Mouse (Mus musculus) adrenal gland, postnatal 36 days (tissue): Measurements from ENCODE around the gene Gm21976. TPM values are rescaled to one million over a fixed set of nuclear protein-coding genes. Genes with fewer than 3 reads are reported as not detected.
A peak's percentile ranks its signal among the peaks of the same experiment; 100 is the strongest.

Experiments
- DNase-seq, 2 experiments: peaks; one replicate each; pipeline ENCODE4 v3.0.0; 2021; ENCODE audit warnings: mixed read lengths in 1 of 2
- long read RNA-seq, 2 experiments: library from polyadenylated mRNA; stranded (forward); transcript quantifications; one replicate each; pipeline ENCODE4 v2.0.0; 2021; ENCODE audit warnings: borderline sequencing depth in 2 of 2
- total RNA-seq, 2 experiments: library from RNA; stranded (reverse); gene quantifications; 2 replicates each; pipeline ENCODE4 v1.2.3; 2021

Gene Gm21976
- total RNA-seq: not detected
- long read RNA-seq, experiment 1: 0 reads
- long read RNA-seq, experiment 2: 0 reads

DNA sequence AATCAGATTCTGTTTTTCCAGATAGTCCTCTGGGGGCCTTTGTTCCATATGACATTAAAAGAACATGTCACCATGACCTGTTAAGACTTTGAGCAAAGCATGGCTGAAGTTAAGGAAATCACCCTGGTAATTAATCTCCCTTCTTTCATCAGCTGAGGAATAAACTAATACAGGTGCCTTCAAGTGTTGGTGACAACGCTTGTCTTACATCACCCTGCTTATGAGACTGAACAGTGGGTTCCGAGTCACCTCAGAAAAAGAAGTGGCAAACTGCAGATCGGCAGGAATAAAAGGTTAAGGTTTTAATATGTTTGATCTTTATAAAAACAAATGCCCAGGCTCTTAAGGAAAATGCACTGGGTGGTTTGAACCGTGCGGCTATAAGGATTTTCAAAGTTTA lies at the start of gene Gm21976:
Gm21976 (plus strand) TSS at position 202 of the 400 bp plus-strand sequence.
- DNase-seq: no peak

DNA sequence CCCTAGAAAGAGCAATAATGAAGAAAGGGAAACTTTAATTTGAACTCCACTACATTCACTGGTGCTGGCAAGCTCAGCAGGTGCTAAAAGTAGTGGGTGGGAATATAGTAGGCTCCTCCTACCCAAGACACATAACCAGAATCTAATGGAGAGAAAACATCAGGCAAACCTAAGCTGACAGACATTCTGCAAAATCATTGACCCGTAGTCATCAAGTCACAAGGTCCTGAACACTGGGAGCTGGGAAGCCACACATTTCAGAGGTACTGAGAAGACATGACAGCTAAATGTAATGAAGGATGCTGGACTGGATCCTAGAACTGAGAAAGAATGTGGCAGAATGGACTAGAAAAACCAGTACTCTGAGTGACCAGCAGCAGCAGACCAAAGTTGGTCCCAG lies 49.2 kb upstream of the Gm21976 start:
- no peak for DNase-seq

DNA sequence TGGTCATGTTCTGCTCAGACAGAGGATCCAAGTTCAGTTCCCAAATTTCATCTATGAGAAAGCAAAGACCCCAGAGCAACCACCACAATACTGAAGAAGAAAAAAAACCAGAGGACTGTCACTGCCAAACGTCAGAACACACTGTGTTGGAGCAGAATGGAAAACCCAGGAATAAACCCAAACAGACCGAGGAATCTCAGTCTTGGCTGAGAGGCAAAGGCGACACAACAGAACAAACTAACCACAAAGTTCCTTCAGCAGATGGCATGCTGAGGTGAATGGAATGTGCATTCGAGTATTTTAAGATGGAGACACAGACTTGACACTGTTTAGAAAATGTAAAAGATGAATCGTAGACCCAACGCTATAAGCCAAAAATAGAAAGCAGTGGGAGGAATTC lies 44.2 kb upstream of the Gm21976 start:
- DNase-seq: no peak

DNA sequence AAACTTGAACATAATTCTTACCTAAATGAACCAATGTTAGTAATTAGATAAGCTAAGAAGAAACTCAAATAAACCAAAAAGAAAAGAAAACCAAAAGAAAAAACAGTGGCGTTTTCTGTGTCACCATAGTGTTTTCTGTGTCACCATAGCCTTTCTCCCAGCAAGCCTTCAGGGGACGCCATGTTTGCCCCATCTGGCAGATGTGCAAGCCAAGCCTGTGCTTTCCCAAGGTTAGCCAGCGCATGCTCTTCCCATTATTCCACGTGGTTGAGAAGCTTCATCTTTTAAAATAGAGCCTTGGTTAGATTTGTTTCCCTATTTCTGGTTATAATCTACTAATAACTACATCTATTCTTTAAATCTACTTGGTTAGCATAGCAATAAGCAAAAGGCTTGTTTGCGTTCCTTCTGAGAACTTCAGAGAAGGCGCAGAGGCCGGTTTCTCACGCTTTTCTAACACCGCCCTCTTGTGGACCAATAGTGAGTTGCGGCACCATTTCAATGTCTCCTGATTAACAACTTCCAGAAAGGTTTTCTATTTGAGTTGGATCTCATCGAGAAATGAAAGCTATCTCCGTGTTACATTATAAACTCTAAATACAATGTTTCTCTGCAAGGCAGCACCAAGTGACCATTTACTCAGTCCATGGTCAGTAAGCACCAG lies 39.6 kb upstream of the Gm21976 start:
- DNase-seq: peak; percentile 72

DNA sequence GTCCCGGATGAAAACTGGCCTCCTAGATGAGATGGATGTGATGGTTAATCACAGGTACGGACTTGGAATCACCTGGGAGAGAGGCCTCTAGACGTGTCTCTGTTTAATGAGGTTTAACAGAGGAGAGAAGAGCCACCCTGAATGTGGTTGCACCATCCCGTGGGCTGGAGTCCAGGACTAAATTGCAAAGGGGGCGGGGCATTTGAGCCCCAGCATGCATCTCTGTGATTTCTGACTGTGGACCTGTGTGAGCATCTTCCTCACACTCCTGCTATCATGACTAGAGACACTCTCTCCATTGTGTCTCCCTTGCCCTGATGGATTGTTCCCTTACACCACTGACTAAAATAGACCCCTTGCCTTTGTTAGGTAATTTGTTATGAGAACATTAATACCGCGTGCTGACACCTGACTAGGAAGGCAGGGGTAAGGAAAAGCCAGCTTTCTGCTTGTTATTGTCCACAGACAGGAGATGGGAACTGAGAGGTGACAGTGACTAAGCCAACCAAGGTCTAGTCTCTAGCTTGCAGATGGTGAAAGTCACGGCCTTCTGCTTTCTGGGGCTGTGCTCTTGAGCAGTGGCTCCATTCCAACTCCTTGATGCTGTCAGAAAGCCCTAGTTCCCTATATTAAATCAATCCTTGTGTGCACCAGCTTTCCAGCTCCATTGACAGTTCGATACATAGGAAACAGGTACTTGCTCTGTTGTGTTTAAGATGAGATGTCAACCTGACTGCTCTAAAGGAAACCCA lies 38.0 kb upstream of the Gm21976 start:
- DNase-seq: peak; percentile 58 to 65

DNA sequence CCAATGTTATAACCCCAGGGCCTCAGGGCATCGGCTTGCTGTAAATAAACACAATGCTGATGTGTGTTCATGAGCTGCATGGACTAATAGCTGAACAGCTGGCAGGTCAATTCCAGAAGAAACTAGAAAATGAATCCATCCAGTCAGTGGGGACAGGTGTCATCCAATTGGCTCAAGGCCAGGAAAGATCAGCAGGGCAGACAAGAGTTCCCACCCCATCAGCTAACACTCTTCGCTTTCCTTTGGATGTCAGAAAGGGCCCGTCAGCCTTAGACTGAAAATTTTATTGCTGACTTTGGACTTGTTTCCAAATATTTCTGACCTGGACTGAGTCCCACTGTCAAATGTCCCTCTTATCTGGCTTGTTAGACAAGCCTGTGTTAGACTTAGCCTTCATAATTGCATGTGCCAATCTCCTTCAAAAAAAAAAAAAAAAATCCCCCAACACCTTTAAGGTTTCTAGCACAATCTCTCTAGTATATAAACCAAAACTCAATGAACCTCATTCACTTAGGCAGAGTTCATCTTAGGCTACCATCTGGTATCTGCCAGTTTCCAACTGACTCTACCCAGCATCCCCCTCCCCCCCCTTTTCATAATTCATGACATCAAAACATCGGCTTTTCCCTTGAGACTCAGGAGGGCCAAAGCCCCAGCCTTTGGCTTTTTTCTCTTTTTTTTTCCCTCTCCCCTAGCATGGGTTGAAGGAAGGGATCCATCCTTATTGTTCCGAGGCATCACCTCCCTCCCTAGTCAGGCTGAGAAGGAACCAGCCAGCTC lies 34.9 kb upstream of the Gm21976 start:
- no peak for DNase-seq

DNA sequence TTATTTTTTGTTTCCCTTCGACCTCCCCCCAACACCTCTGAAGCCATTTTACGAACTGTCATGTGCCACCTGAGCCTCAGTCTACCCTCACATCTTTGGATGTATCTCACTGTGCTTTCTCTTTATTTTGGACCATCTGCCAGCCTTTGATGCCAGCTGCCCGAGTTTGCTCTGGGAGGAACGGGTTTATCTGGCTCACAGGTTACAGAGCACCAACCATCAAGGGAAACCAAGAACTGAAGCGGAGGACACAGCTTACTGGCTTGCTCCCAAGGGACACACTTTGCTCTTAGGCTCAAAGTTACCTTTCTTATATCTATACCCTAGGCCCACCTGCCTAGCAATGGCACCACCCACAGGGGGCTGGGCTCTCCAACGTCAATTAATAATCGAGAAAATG lies 34.3 kb upstream of the Gm21976 start:
- no peak for DNase-seq

DNA sequence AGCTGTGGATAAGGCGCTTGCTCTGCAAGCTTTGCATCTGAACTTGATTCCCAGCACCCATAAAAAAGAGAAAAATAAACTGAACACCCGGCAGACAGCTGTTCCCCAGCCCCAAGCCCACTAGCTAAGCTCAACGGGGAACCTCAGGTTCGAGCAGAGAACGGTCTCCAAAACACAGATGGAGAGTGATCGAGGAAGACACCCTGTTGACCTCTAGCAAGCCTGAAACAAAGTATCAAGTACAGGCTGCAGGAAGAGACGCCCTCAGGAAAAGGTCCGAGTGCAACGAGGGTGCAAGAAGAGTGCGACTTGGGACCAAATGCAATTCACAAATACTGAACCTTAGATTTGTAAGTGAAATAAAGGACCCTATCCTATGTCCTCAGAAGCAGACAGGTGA lies 30.1 kb upstream of the Gm21976 start:
- no peak for DNase-seq

DNA sequence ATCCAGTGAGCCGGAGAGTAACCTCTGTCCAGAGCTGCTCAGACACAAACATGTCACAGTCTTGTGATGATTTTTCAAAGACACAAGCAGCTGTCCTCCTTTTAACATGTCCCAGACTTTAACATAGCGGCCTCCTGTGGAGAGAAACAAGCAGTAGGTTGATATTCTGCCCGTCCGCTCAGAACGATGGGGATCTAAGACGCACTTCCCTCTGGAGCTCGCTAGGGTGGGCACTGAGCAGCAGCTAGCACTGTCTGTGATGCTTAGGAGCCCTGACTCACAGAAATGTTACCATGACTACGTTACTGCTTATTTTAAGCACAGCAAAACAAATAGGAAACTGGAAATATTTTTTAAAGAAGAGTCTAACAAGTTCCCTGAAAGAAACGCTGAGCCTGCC lies 24.8 kb upstream of the Gm21976 start:
- DNase-seq: no peak

DNA sequence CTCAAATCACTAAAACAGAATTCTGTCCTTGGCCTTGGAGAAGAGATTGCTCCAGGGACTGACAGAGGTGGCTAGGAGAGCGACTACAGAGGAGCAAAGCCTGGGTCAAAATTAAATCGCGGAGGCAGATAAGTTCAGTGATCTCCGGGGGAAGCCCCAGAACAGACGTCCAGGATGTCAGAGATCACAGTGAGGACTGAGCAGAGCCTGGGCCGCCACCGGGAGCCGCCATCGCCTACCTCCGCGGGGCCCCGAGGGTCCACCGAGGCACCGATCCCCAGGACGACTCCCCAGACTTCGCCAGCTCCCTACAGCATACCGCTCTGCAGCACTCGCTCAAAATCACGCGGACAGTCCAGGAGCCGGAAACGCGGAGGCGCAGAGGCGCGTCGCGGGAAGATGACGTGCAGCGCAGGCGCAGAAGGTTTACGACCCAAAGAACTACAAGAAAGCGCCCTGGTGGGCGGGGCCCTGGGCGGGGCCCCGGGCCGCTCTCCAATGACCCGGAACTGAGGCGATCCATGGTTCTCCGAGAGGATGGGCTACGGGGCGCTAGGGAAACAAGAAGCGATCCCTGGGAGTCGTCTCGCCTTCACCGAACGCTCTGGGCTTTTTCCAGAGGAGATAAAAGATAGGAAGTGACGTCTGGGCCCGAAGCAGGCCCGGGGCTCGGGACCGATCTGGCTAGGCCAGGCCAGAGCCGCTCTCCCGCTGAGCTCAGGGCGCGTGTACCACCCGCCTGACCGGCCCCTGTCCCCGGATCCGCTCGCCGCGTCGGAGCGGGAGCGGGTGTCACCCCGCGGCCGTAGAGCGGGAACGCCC lies 16.8 kb upstream of the Gm21976 start, which contains the start of the genes Utp15 and Ankra2:
Utp15 (minus strand) TSS at position 406 of the 822 bp plus-strand sequence.
Ankra2 (plus strand) TSS at position 439 of the 822 bp plus-strand sequence.
- peak; percentile 98 to 99 for DNase-seq

DNA sequence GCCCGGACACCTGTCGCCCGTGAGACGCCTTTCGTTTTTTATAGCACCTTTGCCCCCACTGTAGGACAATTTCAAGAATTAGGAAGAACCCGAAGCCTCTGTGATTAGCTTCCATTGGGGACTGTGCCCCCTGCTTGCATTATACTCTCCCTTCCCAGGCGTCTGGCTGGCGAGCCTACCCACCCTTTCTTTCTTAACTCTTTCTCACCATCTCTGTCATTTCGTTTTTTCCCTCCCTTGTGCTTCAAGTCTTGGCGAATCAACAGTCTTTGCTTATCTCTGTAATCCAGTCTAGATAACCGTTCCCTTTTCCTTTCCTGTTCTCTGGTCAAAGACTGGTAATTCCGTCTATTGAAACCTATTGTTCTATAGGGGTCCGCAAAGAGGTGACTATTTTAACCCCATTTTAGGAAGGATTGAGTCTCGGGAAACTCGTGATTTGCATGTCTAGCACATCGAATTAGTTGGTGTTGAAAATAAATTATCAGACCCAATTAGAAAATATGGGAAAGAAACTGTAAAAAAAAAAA lies 16.2 kb upstream of the Gm21976 start:
- DNase-seq: no peak

DNA sequence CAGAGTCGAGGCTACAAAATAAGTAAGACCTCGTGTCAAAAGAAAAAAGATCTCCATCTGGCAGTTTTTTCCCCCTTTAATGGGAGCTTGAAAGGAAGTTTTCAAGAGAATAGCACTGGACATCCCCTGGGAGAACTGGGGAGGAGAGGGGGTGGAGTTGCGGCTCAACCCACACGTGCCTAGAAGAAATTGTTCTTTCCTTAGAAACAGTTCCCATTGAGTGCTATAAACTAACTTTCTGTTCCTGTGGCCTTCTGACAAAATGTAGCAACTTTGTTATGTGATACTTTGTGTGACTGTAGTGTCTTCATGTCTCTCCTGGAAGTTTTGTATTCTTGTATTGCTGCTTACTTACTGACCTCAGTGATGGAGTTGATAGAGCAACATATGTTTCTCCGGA lies 15.6 kb upstream of the Gm21976 start:
- DNase-seq: no peak

DNA sequence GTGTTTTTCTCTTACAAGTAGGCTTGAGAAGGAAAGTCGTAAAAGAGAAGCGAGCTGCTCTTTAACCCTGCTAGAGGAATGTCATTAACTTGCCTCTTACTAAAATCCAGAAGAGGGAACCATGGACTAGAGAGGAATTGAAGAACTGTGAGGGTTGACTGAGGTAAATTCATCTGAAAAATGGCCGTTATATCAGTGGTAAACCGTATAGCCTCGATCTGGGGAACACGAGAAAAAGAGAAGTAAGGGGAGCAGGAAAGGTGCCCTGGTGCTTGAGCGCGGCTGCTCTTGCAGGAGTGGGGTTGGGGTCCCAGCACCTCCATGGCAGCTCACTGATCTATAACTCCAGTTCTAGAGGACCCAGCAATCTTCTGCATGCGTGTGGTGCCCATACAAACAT lies 5.7 kb upstream of the Gm21976 start:
- no peak for DNase-seq

DNA sequence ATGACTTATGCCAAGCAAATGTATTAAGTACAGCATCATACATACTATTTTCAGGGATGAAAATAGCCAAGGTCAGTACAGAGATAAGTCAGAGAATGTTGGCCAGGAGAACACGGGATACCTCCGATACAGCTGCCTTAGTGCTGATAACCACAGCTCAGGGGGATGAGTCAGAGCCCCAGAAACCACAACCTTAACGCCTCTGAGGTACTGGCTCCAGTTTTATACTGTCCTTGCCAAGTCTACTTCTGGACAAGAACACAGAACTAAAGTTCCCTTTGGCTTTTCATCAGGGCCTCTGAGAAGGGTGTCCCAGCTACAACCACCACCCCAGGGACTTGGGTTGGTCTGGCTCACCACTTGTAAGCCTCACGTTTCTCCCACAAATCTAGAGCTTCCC lies 4.0 kb upstream of the Gm21976 start:
- peak; percentile 70 to 74 for DNase-seq

DNA sequence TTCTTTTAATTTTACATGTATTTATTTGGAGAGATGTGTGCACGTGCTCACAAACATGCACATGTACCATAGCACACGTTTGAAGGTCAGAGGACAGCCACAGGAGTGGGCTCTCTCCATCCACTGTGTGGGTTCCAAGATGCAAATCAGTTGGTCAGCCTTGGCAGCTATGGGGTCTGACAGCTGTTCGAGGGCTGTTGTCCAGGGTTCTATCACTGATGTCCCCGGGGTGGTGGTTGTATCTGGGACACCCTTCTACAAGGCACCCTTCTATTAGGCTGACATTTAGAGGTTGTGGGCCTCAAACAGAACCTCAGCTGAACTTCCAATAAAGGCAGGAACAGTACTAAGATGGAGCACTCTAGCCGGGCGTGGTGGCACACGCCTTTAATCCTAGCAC lies 3.4 kb upstream of the Gm21976 start:
- no peak for DNase-seq

DNA sequence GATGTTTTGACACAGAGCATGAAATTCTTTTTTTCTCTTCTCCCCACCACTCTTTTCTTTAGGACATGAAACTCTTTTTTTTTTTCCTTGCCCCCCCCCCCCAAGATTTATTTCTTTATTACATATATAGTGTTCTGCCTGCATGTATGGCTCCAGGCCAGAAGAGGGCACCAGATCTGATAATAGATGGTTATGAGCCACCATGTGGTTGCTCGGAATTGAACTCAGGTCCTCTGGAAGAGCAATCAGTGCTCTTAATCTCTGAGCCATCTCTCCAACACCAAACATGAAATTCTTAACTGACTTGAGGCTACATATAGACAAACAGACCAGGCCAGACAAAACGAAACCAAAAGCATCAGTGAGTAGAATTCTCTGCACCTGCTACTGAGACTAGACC lies 2.2 kb upstream of the Gm21976 start:
- no peak for DNase-seq

DNA sequence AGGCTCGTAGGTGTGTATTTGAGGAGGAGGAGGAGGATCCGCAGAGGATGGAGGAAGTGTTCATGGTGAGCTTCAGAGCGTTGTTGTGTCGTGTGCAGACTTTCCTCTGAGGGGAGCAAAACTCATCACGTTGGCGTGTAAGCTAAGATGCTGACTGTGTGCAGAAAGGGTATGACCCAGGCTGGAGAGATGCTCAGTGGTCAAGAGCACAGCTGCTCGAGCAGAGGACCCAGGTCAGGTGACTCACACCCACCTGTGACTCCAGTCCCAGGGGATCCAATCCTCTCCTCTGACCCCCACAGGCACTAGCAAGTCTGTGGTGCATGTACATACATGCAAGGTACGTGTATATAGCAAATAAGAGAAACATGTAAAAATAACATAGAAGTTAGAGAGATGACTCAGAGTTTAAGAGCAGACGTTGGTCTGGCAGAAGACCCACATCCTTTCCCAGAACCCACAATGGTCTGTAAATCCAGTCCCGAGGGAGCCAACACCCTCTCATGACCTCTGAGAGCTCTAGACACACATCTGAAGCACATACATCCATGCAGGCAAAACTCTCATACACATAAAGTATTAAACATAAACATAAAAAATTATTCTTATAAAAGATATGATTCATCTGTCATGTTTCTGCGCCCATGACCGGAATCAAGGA lies 1.4 kb downstream of the Gm21976 start:
- DNase-seq: no peak

DNA sequence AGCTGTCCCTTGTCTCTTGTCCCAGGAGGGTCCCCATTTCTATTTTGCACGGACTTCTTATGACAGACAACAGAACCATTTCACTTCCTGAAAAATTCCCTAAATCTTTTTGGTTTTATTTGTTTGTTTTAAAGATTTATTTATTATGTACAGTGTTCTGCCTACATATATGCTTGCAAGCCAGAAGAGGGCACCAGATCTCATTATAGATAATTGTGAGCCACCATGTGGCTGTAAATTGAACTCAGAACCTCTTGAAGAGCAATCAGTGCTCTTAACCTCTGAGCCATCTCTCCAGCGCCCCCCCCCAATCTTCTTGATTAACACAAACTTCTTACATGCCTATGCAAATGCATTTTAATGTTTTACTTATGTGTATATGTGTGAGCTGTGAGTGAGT lies 11.0 kb downstream of the Gm21976 start:
- no peak for DNase-seq

DNA sequence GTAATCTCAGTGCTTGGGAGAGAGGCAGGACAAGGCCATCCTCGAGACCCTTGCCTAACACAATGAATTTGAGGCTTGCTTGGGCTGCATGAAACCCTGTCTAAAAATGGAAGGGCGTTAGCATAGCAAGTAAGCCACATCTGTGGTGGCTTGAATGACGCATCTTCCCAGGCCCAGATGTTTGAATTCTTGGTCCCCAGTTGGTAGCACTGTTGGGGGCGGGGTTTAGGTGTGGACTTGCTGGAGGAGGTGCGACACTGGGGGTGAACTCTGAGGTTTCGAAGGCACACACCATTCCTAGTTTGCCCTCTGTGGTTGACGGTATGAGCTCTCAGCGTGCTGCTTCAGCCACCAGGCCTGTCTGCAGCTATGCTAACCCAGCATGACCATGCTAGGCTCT lies 12.0 kb downstream of the Gm21976 start:
- no peak for DNase-seq

DNA sequence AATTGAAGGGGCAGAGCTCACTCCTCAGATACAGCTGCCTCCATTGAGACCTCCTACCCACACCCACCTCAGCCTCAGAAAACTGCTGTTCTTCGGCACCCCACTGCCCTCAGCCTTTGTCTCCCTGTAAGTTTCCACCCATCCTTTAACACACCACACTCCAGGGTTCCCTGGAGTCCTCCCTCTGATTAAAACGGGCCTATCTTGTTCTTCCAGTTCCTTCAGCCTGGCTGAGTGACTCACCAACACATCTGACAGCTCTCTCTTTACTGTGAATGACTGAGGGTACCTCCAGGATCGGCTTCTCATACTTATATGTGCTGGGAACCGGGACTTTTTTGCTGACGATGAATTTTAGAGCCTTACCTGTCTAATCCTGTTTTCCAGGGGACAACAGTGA lies 16.4 kb downstream of the Gm21976 start:
- DNase-seq: no peak

DNA sequence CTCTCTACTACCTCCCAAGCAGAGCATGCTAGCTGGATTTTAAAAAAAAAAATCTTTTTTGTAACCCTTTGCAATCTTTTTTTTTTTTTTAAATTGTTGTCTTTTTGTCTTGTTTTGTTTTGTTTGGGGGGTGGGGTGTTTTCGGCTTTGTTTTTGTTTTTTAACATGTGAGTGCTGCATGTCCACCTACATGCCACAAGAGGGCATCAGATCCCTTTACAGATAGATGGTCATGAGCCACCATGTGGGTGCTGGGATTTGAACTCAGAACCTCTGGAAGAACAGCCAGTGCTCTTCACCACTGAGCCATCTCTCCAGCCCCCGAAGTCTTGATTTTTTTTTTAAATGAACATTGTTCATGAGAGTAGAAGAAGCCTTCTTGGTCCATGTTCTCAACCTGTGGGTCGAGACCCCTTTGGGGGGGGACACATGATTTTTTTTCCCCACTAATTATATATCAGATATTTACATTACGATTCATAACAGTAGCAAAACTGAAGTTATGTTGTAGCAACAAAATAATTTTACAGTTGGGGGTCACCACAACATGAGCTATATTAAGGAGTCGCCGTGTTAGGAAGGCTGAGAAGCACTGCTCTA lies 18.3 kb downstream of the Gm21976 start:
- DNase-seq: no peak
